Mouse (Mus musculus): ENCODE data around the gene Iqgap1. TPM values are rescaled to one million over a fixed set of nuclear protein-coding genes. Genes with fewer than 3 reads are reported as not detected.

The Iqgap1 gene
- total and polyA plus RNA-seq, 2 experiments from 2014 or later, result 11.5 to 35.9 TPM

- no peak overlapping the region for H3K4me2 ChIP-seq (ENCODE audit: low read depth)
- H3K9me3 ChIP-seq (ENCODE audit: low read length), result no peaks in the 10 kb centered on the region
- DNase-seq (no peak), ATAC-seq (no peak)
- no peaks in the 10 kb centered on the region for H3K27me3 ChIP-seq (ENCODE audit: insufficient read depth, low read length)
- 98% methylated on average over 3 of the region's 3 CpGs for WGBS
- no peak overlapping the region for H3K9ac ChIP-seq
- no peak overlapping the region for H3K27ac ChIP-seq (ENCODE audit: low read depth, low read length)
- no peaks in the 10 kb centered on the region for H3K4me1 ChIP-seq (ENCODE audit: insufficient read depth)
- H3K36me3 ChIP-seq (ENCODE audit: insufficient read depth), result no peaks in the 10 kb centered on the region
- H3K4me3 ChIP-seq (ENCODE audit: low read depth, low read length), result no peak overlapping the region
- no peak for TF ChIP-seq CTCF (IDR thresholded peaks at IDR 0.05; ENCODE audit: low read depth)
These were observed 27.4 kb upstream of the Iqgap1 start for GRCm38 (mm10) chr7:80853218-80853617.

- H3K36me3 ChIP-seq (ENCODE audit: insufficient read depth), result no peaks in the 10 kb centered on the region
- DNase-seq, result no peak
- no peak for ATAC-seq
- no peak overlapping the region for H3K27ac ChIP-seq (ENCODE audit: low read depth, low read length)
- H3K9ac ChIP-seq, result no peak overlapping the region
- H3K4me1 ChIP-seq (ENCODE audit: insufficient read depth), result no peaks in the 10 kb centered on the region
- no peaks in the 10 kb centered on the region for H3K27me3 ChIP-seq (ENCODE audit: insufficient read depth, low read length)
- whole genome bisulfite sequencing, result 87% methylated on average over 5 of the region's 5 CpGs
- no peak overlapping the region for H3K4me3 ChIP-seq (ENCODE audit: low read depth, low read length)
- no peak for TF ChIP-seq CTCF (IDR thresholded peaks at IDR 0.05; ENCODE audit: low read depth)
- H3K4me2 ChIP-seq (ENCODE audit: low read depth), result no peak overlapping the region
- H3K9me3 ChIP-seq (ENCODE audit: low read length), result no peaks in the 10 kb centered on the region
These were observed 24.7 kb upstream of the Iqgap1 start for GRCm38 (mm10) chr7:80850520-80850919.

- DNase-seq, result peak; percentile 79
- peak; percentile 93 for TF ChIP-seq CTCF (IDR thresholded peaks at IDR 0.05; ENCODE audit: low read depth)
- no peak overlapping the region for H3K27ac ChIP-seq (ENCODE audit: low read depth, low read length)
- no peaks in the 10 kb centered on the region for H3K9me3 ChIP-seq (ENCODE audit: low read length)
- H3K36me3 ChIP-seq (ENCODE audit: insufficient read depth), result no peaks in the 10 kb centered on the region
- no peak overlapping the region for H3K4me2 ChIP-seq (ENCODE audit: low read depth)
- 31% methylated on average over 4 of the region's 4 CpGs for WGBS
- H3K9ac ChIP-seq, result no peak overlapping the region
- no peaks in the 10 kb centered on the region for H3K27me3 ChIP-seq (ENCODE audit: insufficient read depth, low read length)
- peak; percentile 72 for ATAC-seq
- H3K4me3 ChIP-seq (ENCODE audit: low read depth, low read length), result no peak overlapping the region
- H3K4me1 ChIP-seq (ENCODE audit: insufficient read depth), result no peaks in the 10 kb centered on the region
These were observed 23.9 kb upstream of the Iqgap1 start for GRCm38 (mm10) chr7:80849710-80850109.

- DNase-seq (no peak), ATAC-seq (no peak)
- Histone ChIP-seq H3K36me3 (ENCODE audit: insufficient read depth) (no peaks in the 10 kb centered on the region), H3K4me3 (ENCODE audit: low read depth, low read length) (no peak overlapping the region), H3K9ac (no peak overlapping the region), H3K27ac (ENCODE audit: low read depth, low read length) (no peak overlapping the region), H3K4me2 (ENCODE audit: low read depth) (no peak overlapping the region), H3K4me1 (ENCODE audit: insufficient read depth) (no peaks in the 10 kb centered on the region), H3K9me3 (ENCODE audit: low read length) (no peaks in the 10 kb centered on the region), H3K27me3 (ENCODE audit: insufficient read depth, low read length) (no peaks in the 10 kb centered on the region)
- TF ChIP-seq CTCF (IDR thresholded peaks at IDR 0.05; ENCODE audit: low read depth), result no peak
- 82% methylated on average over 2 of the region's 2 CpGs for WGBS
These were observed 23.5 kb upstream of the Iqgap1 start for GRCm38 (mm10) chr7:80849267-80849666.

GRCm38 (mm10) chr7:80846709-80847108 is 20.9 kb upstream of the Iqgap1 start:
- DNase-seq, result no peak
- Histone ChIP-seq H3K4me2 (ENCODE audit: low read depth) (no peak overlapping the region), H3K4me3 (ENCODE audit: low read depth, low read length) (no peak overlapping the region), H3K9me3 (ENCODE audit: low read length) (no peaks in the 10 kb centered on the region), H3K9ac (no peak overlapping the region), H3K4me1 (ENCODE audit: insufficient read depth) (no peaks in the 10 kb centered on the region), H3K27ac (ENCODE audit: low read depth, low read length) (no peak overlapping the region), H3K27me3 (ENCODE audit: insufficient read depth, low read length) (no peaks in the 10 kb centered on the region), H3K36me3 (ENCODE audit: insufficient read depth) (no peaks in the 10 kb centered on the region)
- ATAC-seq, result no peak
- no peak for TF ChIP-seq CTCF (IDR thresholded peaks at IDR 0.05; ENCODE audit: low read depth)
- WGBS, result 89% methylated on average over 5 of the region's 5 CpGs

- no peaks in the 10 kb centered on the region for H3K9me3 ChIP-seq (ENCODE audit: low read length)
These were observed 20.5 kb upstream of the Iqgap1 start for GRCm38 (mm10) chr7:80846280-80846678.

GRCm38 (mm10) chr7:80845621-80846279 is 20.0 kb upstream of the Iqgap1 start:
- ATAC-seq, result no peak
- TF ChIP-seq CTCF (IDR thresholded peaks at IDR 0.05; ENCODE audit: low read depth), result no peak
- 76% methylated on average over 15 of the region's 15 CpGs for WGBS

More at GRCm38 (mm10) chr7:80846280-80846678, 20.5 kb upstream of the Iqgap1 start:
- H3K36me3 ChIP-seq (ENCODE audit: insufficient read depth), result no peaks in the 10 kb centered on the region
- H3K27ac ChIP-seq (ENCODE audit: low read depth, low read length), result no peak overlapping the region
- no peak overlapping the region for H3K4me3 ChIP-seq (ENCODE audit: low read depth, low read length)
- WGBS, result 87% methylated on average over 10 of the region's 10 CpGs
- no peaks in the 10 kb centered on the region for H3K27me3 ChIP-seq (ENCODE audit: insufficient read depth, low read length)
- no peaks in the 10 kb centered on the region for H3K4me1 ChIP-seq (ENCODE audit: insufficient read depth)
- no peak overlapping the region for H3K4me2 ChIP-seq (ENCODE audit: low read depth)
- no peak for DNase-seq
- TF ChIP-seq CTCF (IDR thresholded peaks at IDR 0.05; ENCODE audit: low read depth), result no peak
- no peak overlapping the region for H3K9ac ChIP-seq
- ATAC-seq, result no peak

More at GRCm38 (mm10) chr7:80845621-80846279, 20.0 kb upstream of the Iqgap1 start:
- no peaks in the 10 kb centered on the region for H3K9me3 ChIP-seq (ENCODE audit: low read length)
- H3K4me2 ChIP-seq (ENCODE audit: low read depth), result no peak overlapping the region
- no peaks in the 10 kb centered on the region for H3K4me1 ChIP-seq (ENCODE audit: insufficient read depth)
- no peak overlapping the region for H3K4me3 ChIP-seq (ENCODE audit: low read depth, low read length)
- no peaks in the 10 kb centered on the region for H3K36me3 ChIP-seq (ENCODE audit: insufficient read depth)
- no peaks in the 10 kb centered on the region for H3K27me3 ChIP-seq (ENCODE audit: insufficient read depth, low read length)
- H3K27ac ChIP-seq (ENCODE audit: low read depth, low read length), result no peak overlapping the region
- H3K9ac ChIP-seq, result no peak overlapping the region
- no peak for DNase-seq

Measured in forebrain, postnatal 0 days (tissue).